Mouse (Mus musculus): Measurements from ENCODE around the gene Pla2g4f.

- no peak for TF ChIP-seq POLR2A (IDR thresholded peaks at IDR 0.05; ENCODE audit: extremely low read depth, insufficient read depth, low read length)
- TF ChIP-seq CTCF (IDR thresholded peaks at IDR 0.05; ENCODE audit: extremely low read depth, insufficient read depth, low read length), result no peak
Observed at GRCm38 (mm10) chr2:120256259-120256658, 57.7 kb downstream of the Pla2g4f start.

Data from cortical plate, adult 2 months (tissue).